Mouse (Mus musculus) lung, embryonic 15.5 days (tissue): ENCODE results near the gene Rpn2. TPM values are rescaled to one million over a fixed set of nuclear protein-coding genes. Genes with fewer than 3 reads are reported as not detected.

Source experiments
- ATAC-seq: fragments of 200-750 bp; cut with Nextera tagmentation; 2 replicates; pipeline ENCODE4 v1.8.0; 2017; ENCODE audit warnings: moderate number of reproducible peaks, borderline replicate concordance; ENCODE audit not compliant: low FRiP score, low TSS enrichment; ENCODE audit errors: extremely low read depth
- H3K27ac ChIP-seq: fragments of 300-500 bp; sonication (generic); 2 replicates; pipeline ENCODE4 v1.5.1; 2015; ENCODE audit warnings: moderate library complexity, mild to moderate bottlenecking, inconsistent platforms
- H3K27me3 ChIP-seq: fragments of 300-500 bp; sonication (generic); 2 replicates; pipeline ENCODE4 v1.6.1; 2015; ENCODE audit warnings: inconsistent platforms
- H3K36me3 ChIP-seq: fragments of 300-500 bp; sonication (generic); 2 replicates; pipeline ENCODE4 v1.6.1; 2015; ENCODE audit warnings: inconsistent platforms
- H3K4me1 ChIP-seq: fragments of 300-500 bp; sonication (generic); 2 replicates; pipeline ENCODE4 v1.6.1; 2015; ENCODE audit warnings: inconsistent platforms
- H3K4me2 ChIP-seq: fragments of 300-500 bp; sonication (generic); 2 replicates; pipeline ENCODE4 v1.6.1; 2015; ENCODE audit warnings: inconsistent platforms, mild to moderate bottlenecking, moderate library complexity
- H3K4me3 ChIP-seq: fragments of 300-500 bp; sonication (generic); 2 replicates; pipeline ENCODE4 v1.5.1; 2015; ENCODE audit warnings: mild to moderate bottlenecking, inconsistent platforms
- H3K9ac ChIP-seq: fragments of 300-500 bp; sonication (generic); 2 replicates; pipeline ENCODE4 v1.6.1; 2015; ENCODE audit warnings: inconsistent platforms
- H3K9me3 ChIP-seq: fragments of 300-500 bp; sonication (generic); 2 replicates; pipeline ENCODE4 v1.6.1; 2016; ENCODE audit warnings: inconsistent platforms
- WGBS: fragments of 180-500 bp; shearing (Covaris S2); methylation state at CpG from one replicate; pipeline ENCODE4 v1.1.7; 2015; 5-methylcytosine and 5-hydroxymethylcytosine counted together
- polyA plus RNA-seq: library from polyadenylated mRNA; unstranded; fragments of >200 nt; fragmentation: Nextera tagmentation; extraction: Ambion mirVana; gene quantifications from 2 replicates; pipeline ENCODE4 v1.2.1, GENCODE M21; 2015

The Rpn2 gene
- polyA plus RNA-seq, 1 experiment from 2014 or later, result 365 TPM

- H3K9ac ChIP-seq, result no peak overlapping the region
- no peak for ATAC-seq
- no peak overlapping the region for H3K4me3 ChIP-seq
- 75% methylated on average over 3 of the region's 3 CpGs for WGBS
- H3K27ac ChIP-seq, result no peak overlapping the region
- no peaks in the 10 kb centered on the region for H3K36me3 ChIP-seq
- H3K9me3 ChIP-seq, result no peaks in the 10 kb centered on the region
- no peak overlapping the region for H3K4me2 ChIP-seq
- H3K4me1 ChIP-seq, result peaks cover 4% of the 10 kb centered on the region; the same call in 1 of the 2 replicates
- no peaks in the 10 kb centered on the region for H3K27me3 ChIP-seq
Observed at GRCm38 (mm10) chr2:157363031-157363430, 84.2 kb downstream of the Rpn2 start.

GRCm38 (mm10) chr2:157366762-157367161 lies 87.9 kb downstream of the Rpn2 start:
- 71% methylated on average over 9 of the region's 9 CpGs for WGBS
- H3K9me3 ChIP-seq, result no peaks in the 10 kb centered on the region
- H3K27me3 ChIP-seq, result no peaks in the 10 kb centered on the region
- H3K4me1 ChIP-seq, result peaks cover 17% of the 10 kb centered on the region
- no peaks in the 10 kb centered on the region for H3K36me3 ChIP-seq
- H3K4me2 ChIP-seq, result peak overlapping the region; percentile 58
- no peak overlapping the region for H3K27ac ChIP-seq
- no peak overlapping the region for H3K9ac ChIP-seq
- no peak for ATAC-seq
- H3K4me3 ChIP-seq, result peak overlapping the region; percentile 74; the same call in 1 of the 2 replicates

GRCm38 (mm10) chr2:157367184-157367893 lies 88.5 kb downstream of the Rpn2 start, which contains the start of gene Manbal:
Gene Manbal (plus strand): TSS chr2:157367594.
- peak; percentile 79; the same call in 1 of the 2 replicates for ATAC-seq
- peak within 1 kb of the TSS; percentile 80 for H3K9ac ChIP-seq
- peak within 1 kb of the TSS; percentile 74 for H3K4me3 ChIP-seq
- peak within 1 kb of the TSS; percentile 58 for H3K4me2 ChIP-seq
- H3K27ac ChIP-seq, result peak within 1 kb of the TSS; percentile 91
- H3K9me3 ChIP-seq, result no peaks in the 10 kb centered on the region
- H3K36me3 ChIP-seq, result no peaks in the 10 kb centered on the region
- H3K27me3 ChIP-seq, result no peaks in the 10 kb centered on the region
- peaks cover 22% of the 10 kb centered on the region for H3K4me1 ChIP-seq
- WGBS, result 3% methylated on average over 42 of the region's 42 CpGs

- peak; percentile 34; the same call in 1 of the 2 replicates for ATAC-seq
- WGBS, result 1% methylated on average over 13 of the region's 13 CpGs
Observed at GRCm38 (mm10) chr2:157367991-157368390, 89.2 kb downstream of the Rpn2 start.

GRCm38 (mm10) chr2:157371696-157372095 lies 92.9 kb downstream of the Rpn2 start:
- Histone ChIP-seq H3K27ac (0 out of 2 replicates have a peak overlapping the region, but pooled peaks have one; percentile 5), H3K27me3 (no peaks in the 10 kb centered on the region), H3K9me3 (no peaks in the 10 kb centered on the region), H3K9ac (no peak overlapping the region), H3K4me3 (no peak overlapping the region), H3K36me3 (no peaks in the 10 kb centered on the region), H3K4me1 (peaks cover 50% of the 10 kb centered on the region), H3K4me2 (no peak overlapping the region)
- ATAC-seq, result no peak
- WGBS, result 70% methylated on average over 6 of the region's 6 CpGs

More at GRCm38 (mm10) chr2:157367991-157368390, 89.2 kb downstream of the Rpn2 start:
- Histone ChIP-seq H3K4me1 (peaks cover 27% of the 10 kb centered on the region), H3K27me3 (no peaks in the 10 kb centered on the region), H3K27ac (peak overlapping the region; percentile 91), H3K4me3 (peak overlapping the region; percentile 74), H3K4me2 (peak overlapping the region; percentile 58), H3K9me3 (no peaks in the 10 kb centered on the region), H3K9ac (peak overlapping the region; percentile 80), H3K36me3 (no peaks in the 10 kb centered on the region)

GRCm38 (mm10) chr2:157373681-157374080 lies 94.9 kb downstream of the Rpn2 start:
- 62% methylated on average over 3 of the region's 3 CpGs for WGBS

GRCm38 (mm10) chr2:157375051-157375450 lies 96.2 kb downstream of the Rpn2 start:
- 46% methylated on average over 8 of the region's 8 CpGs for WGBS
- Histone ChIP-seq H3K4me1 (peaks cover 36% of the 10 kb centered on the region), H3K4me2 (no peak overlapping the region; the same call in 1 of the 2 replicates), H3K9ac (no peak overlapping the region), H3K36me3 (peaks cover 11% of the 10 kb centered on the region), H3K4me3 (no peak overlapping the region), H3K9me3 (no peaks in the 10 kb centered on the region), H3K27me3 (no peaks in the 10 kb centered on the region), H3K27ac (peak overlapping the region; percentile 80)
- ATAC-seq, result no peak

More at GRCm38 (mm10) chr2:157373681-157374080, 94.9 kb downstream of the Rpn2 start:
- H3K36me3 ChIP-seq, result no peaks in the 10 kb centered on the region
- no peak; the same call in 1 of the 2 replicates for ATAC-seq
- peak overlapping the region; percentile 68 for H3K27ac ChIP-seq
- no peak overlapping the region for H3K4me3 ChIP-seq
- no peak overlapping the region for H3K4me2 ChIP-seq
- no peaks in the 10 kb centered on the region for H3K9me3 ChIP-seq
- H3K9ac ChIP-seq, result no peak overlapping the region
- H3K4me1 ChIP-seq, result peaks cover 40% of the 10 kb centered on the region
- H3K27me3 ChIP-seq, result no peaks in the 10 kb centered on the region

Other genes starting within 250 kb of the Rpn2 start
- gene Soga1, start 199.8 kb upstream of the Rpn2 start, polyA plus RNA-seq, result 4.1 and 5.1 TPM in 2 replicates
- gene Tldc2, start 192.0 kb upstream of the Rpn2 start, polyA plus RNA-seq, result not detected in 2 replicates
- gene Samhd1, start 143.8 kb upstream of the Rpn2 start, polyA plus RNA-seq, result 33.1 and 34.6 TPM in 2 replicates
- 30.9 and 32.0 TPM in 2 replicates for gene Rbl1, start 74.5 kb upstream of the Rpn2 start, polyA plus RNA-seq
- 0.38 and 0.80 TPM in 2 replicates for gene Mroh8, start 532 bp downstream of the Rpn2 start, polyA plus RNA-seq
- gene Ghrh, start 68.5 kb downstream of the Rpn2 start, polyA plus RNA-seq, result not detected in 2 replicates
- gene Manbal, start 88.6 kb downstream of the Rpn2 start, polyA plus RNA-seq, result 83.9 and 89.4 TPM in 2 replicates
- gene Src, start 139.4 kb downstream of the Rpn2 start, polyA plus RNA-seq, result 24.0 and 24.8 TPM in 2 replicates